Mouse (Mus musculus): ENCODE data around the gene Lsm3. TPM values are rescaled to one million over a fixed set of nuclear protein-coding genes. Genes with fewer than 3 reads are reported as not detected.
"Not testable (repeated sequence)": the region's sequence is repeated elsewhere in the genome, so short reads cannot be mapped to it uniquely, and the experiment has no call there.

Lsm3 gene
- total RNA-seq (2021), result 39.8 and 40.8 TPM in 2 replicates
- long read RNA-seq, transcript Lsm3-201 (4 exons, 743 nt), result major isoform, 14 of 15 reads
- long read RNA-seq, partial matches to known transcripts, result 0 of 15 reads
- long read RNA-seq, other reads (novel, unspliced or antisense), result 0 of 15 reads

- peak; percentile 97 for DNase-seq
Observed at GRCm38 (mm10) chr6:91515545-91516449, at the start of gene Lsm3, which contains the start of gene Xpc. TSS of gene Lsm3 (plus strand) at chr6:91515928. TSS of gene Xpc (minus strand) at chr6:91515888.

GRCm38 (mm10) chr6:91467106-91467505 lies 48.6 kb upstream of the Lsm3 start:
- DNase-seq, result no peak

GRCm38 (mm10) chr6:91470712-91471111 lies 45.0 kb upstream of the Lsm3 start:
- DNase-seq, result no peak

GRCm38 (mm10) chr6:91471427-91471826 lies 44.3 kb upstream of the Lsm3 start:
- not testable (repeated sequence) for DNase-seq

GRCm38 (mm10) chr6:91472319-91472718 lies 43.4 kb upstream of the Lsm3 start:
- no peak for DNase-seq

- DNase-seq, result peak; percentile 97
Observed at GRCm38 (mm10) chr6:91472868-91473804, 42.6 kb upstream of the Lsm3 start, which contains the start of the genes Chchd4 and Tmem43. TSS of gene Chchd4 (minus strand) at chr6:91473546. TSS of gene Tmem43 (plus strand) at chr6:91473703.

GRCm38 (mm10) chr6:91473805-91474440 lies 41.8 kb upstream of the Lsm3 start:
- DNase-seq, result no peak

- DNase-seq, result peak; percentile 52
Observed at GRCm38 (mm10) chr6:91474441-91475190, 41.1 kb upstream of the Lsm3 start.

- DNase-seq, result no peak
Observed at GRCm38 (mm10) chr6:91476541-91476940, 39.2 kb upstream of the Lsm3 start.

GRCm38 (mm10) chr6:91483371-91483770 lies 32.4 kb upstream of the Lsm3 start:
- DNase-seq, result no peak

- no peak for DNase-seq
Observed at GRCm38 (mm10) chr6:91486736-91487453, 28.8 kb upstream of the Lsm3 start.

- peak; percentile 30 for DNase-seq
Observed at GRCm38 (mm10) chr6:91488496-91489212, 27.1 kb upstream of the Lsm3 start.

GRCm38 (mm10) chr6:91489872-91490271 lies 25.9 kb upstream of the Lsm3 start:
- no peak for DNase-seq

- no peak for DNase-seq
Observed at GRCm38 (mm10) chr6:91491004-91491403, 24.7 kb upstream of the Lsm3 start.

GRCm38 (mm10) chr6:91493053-91493452 lies 22.7 kb upstream of the Lsm3 start:
- DNase-seq, result no peak

GRCm38 (mm10) chr6:91494526-91494925 lies 21.2 kb upstream of the Lsm3 start:
- DNase-seq, result no peak

- DNase-seq, result no peak
Observed at GRCm38 (mm10) chr6:91503302-91503701, 12.4 kb upstream of the Lsm3 start.

GRCm38 (mm10) chr6:91506036-91506435 lies 9.7 kb upstream of the Lsm3 start:
- no peak for DNase-seq

- DNase-seq, result no peak
Observed at GRCm38 (mm10) chr6:91508041-91508440, 7.7 kb upstream of the Lsm3 start.

- peak; percentile 87 for DNase-seq
Observed at GRCm38 (mm10) chr6:91509326-91509725, 6.4 kb upstream of the Lsm3 start.

Measured in adrenal gland, postnatal 25 days (tissue).